8 mouse cellular contexts compared by ENCODE assay signal in the genomic region with DNA sequence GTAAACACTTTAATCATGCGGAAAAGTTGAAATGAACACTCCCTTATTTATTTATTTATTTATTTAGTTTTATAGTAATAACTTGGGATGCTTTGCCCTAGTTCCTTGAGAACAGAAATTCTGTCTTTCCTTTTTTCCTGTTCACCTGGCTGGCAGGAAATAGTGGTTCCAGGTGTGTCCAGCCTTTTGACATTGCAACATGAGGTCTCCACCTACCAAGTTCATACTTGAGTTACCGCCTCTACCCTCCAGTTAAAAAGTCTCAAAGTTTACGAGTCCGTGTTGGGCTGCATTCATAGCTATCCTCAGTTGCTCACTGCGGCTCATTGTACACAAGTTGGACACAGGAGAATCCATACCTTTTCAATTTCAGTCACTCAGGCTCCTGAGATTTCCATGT. TPM values are rescaled to one million over a fixed set of nuclear protein-coding genes. Genes with fewer than 3 reads are reported as not detected.
A peak's percentile ranks its signal among the peaks of the same experiment; 100 is the strongest.
DNase-seq lines count a peak whose midpoint lies in the region; ATAC-seq and TF ChIP-seq lines count a peak whose summit lies in the region.

No protein-coding gene starts in this region.

- no peak for TF ChIP-seq CTCF in testis, adult 2 months (IDR thresholded peaks at IDR 0.05; ENCODE audit: control insufficient read depth, insufficient read depth, insufficient replicate concordance, low read depth, low read length)
- no peak for TF ChIP-seq CTCF in forebrain, postnatal 0 days (IDR thresholded peaks at IDR 0.05; ENCODE audit: low read depth)

- DNase-seq in testis, postnatal 14 days (ENCODE audit: low spot score): no peak
- no peak for DNase-seq in forebrain, postnatal 0 days
- no peak for DNase-seq in liver, embryonic 11.5 days (ENCODE audit: low spot score)
- DNase-seq in frontal cortex, postnatal 25 days (ENCODE audit: low spot score in 2 of 2): no peak
- DNase-seq in gastrocnemius, adult 8-10 months (ENCODE audit: low spot score in 2 of 2): no peak
- DNase-seq in layer of hippocampus, adult 9-10 months (ENCODE audit: low spot score): no peak

- 29% methylated on average over 5 of the region's 5 CpGs for WGBS in forebrain, postnatal 0 days
- WGBS in liver, embryonic 11.5 days: 25% methylated on average over 5 of the region's 5 CpGs

- peak overlapping the region; percentile 26; the same call in 1 of the 2 replicates for H3K27ac ChIP-seq in testis, adult 2 months (ENCODE audit: control insufficient read depth, insufficient read depth, low read depth, low read length)
- H3K27ac ChIP-seq in forebrain, postnatal 0 days (ENCODE audit: low read depth, low read length): no peak overlapping the region
- H3K27ac ChIP-seq in liver, embryonic 11.5 days (ENCODE audit: low read depth, low read length): no peak overlapping the region; the same call in 1 of the 2 replicates

- H3K4me3 ChIP-seq in testis, adult 2 months (ENCODE audit: control insufficient read depth, low read depth, low read length): peak overlapping the region; percentile 96
- peak overlapping the region; percentile 83 for H3K4me3 ChIP-seq in forebrain, postnatal 0 days (ENCODE audit: low read depth, low read length)
- H3K4me3 ChIP-seq in liver, embryonic 11.5 days (ENCODE audit: low read depth, low read length): peak overlapping the region; percentile 83

- H3K9ac ChIP-seq in forebrain, postnatal 0 days: peak overlapping the region; percentile 76; the same call in 1 of the 2 replicates
- H3K9ac ChIP-seq in liver, embryonic 11.5 days (ENCODE audit: low read depth, low read length): peak overlapping the region; percentile 83

- peak overlapping the region; percentile 87 for H3K4me2 ChIP-seq in forebrain, postnatal 0 days (ENCODE audit: low read depth)
- peak overlapping the region; percentile 77 for H3K4me2 ChIP-seq in liver, embryonic 11.5 days

- H3K36me3 ChIP-seq in testis, adult 2 months (ENCODE audit: control insufficient read depth, insufficient read depth, low read length): no peaks in the 10 kb centered on the region
- peaks cover 2% of the 10 kb centered on the region; the same call in 1 of the 2 replicates for H3K36me3 ChIP-seq in forebrain, postnatal 0 days (ENCODE audit: insufficient read depth)
- H3K36me3 ChIP-seq in liver, embryonic 11.5 days (ENCODE audit: control insufficient read depth, insufficient read depth, low read length): no peaks in the 10 kb centered on the region

- no peaks in the 10 kb centered on the region for H3K27me3 ChIP-seq in testis, adult 2 months (ENCODE audit: control insufficient read depth, insufficient read depth, low read length)
- H3K27me3 ChIP-seq in forebrain, postnatal 0 days (ENCODE audit: insufficient read depth, low read length): no peaks in the 10 kb centered on the region
- no peaks in the 10 kb centered on the region for H3K27me3 ChIP-seq in liver, embryonic 11.5 days (replicated peaks; ENCODE audit: control insufficient read depth, insufficient read depth, low read length)

- TF ChIP-seq POLR2A in testis, adult 2 months (IDR thresholded peaks at IDR 0.05; ENCODE audit: control insufficient read depth, low read depth, low read length): no peak

- H3K4me1 ChIP-seq in testis, adult 2 months (ENCODE audit: control insufficient read depth, insufficient read depth, low read length): no peaks in the 10 kb centered on the region
- H3K4me1 ChIP-seq in forebrain, postnatal 0 days (ENCODE audit: insufficient read depth): peaks cover 10% of the 10 kb centered on the region
- peaks cover 15% of the 10 kb centered on the region for H3K4me1 ChIP-seq in liver, embryonic 11.5 days (replicated peaks; ENCODE audit: control insufficient read depth, insufficient read depth, low read length)

- H3K9me3 ChIP-seq in forebrain, postnatal 0 days (ENCODE audit: low read length): no peaks in the 10 kb centered on the region
- H3K9me3 ChIP-seq in liver, embryonic 11.5 days (ENCODE audit: control insufficient read depth, low read length): no peaks in the 10 kb centered on the region

- no peak for ATAC-seq in forebrain, postnatal 0 days
- no peak for ATAC-seq in liver, embryonic 11.5 days (replicated peaks; ENCODE audit: low FRiP score)
- ATAC-seq in activated CD4-positive, CD25-positive, alpha-beta regulatory T cell, adult 4 months: no peak

RNA-seq across cellular contexts. Expression of a gene that starts 0.8 kb away (rescaled TPM):
- 3.9 and 4.5 TPM in 2 replicates for polyA plus RNA-seq in testis, adult 2 months (2012; rRNA removed)
- 15.7 and 17.2 TPM in 2 replicates for total RNA-seq in forebrain, postnatal 0 days (2014; rRNA removed)
- 14.8 and 18.2 TPM in 2 replicates for polyA plus RNA-seq in forebrain, postnatal 0 days (2015; fragmentation: Nextera tagmentation; extraction: Ambion mirVana)
- polyA plus RNA-seq in liver, embryonic 11.5 days (2014; fragmentation: Nextera tagmentation; extraction: Ambion mirVana): 31.2 and 37.6 TPM in 2 replicates
- 10 to 100 TPM in 1 of 4 experiments, 1 to 10 TPM in 3; 6.7 to 10.6 (median 8.0) TPM for total RNA-seq in gastrocnemius, adult 8-10 months (2022)
- 1 to 10 TPM; 5.3 to 9.7 TPM for polyA plus RNA-seq in activated CD4-positive, CD25-positive, alpha-beta regulatory T cell, adult 4 months (2017; shearing (Covaris generic))
